In the genomic region with DNA sequence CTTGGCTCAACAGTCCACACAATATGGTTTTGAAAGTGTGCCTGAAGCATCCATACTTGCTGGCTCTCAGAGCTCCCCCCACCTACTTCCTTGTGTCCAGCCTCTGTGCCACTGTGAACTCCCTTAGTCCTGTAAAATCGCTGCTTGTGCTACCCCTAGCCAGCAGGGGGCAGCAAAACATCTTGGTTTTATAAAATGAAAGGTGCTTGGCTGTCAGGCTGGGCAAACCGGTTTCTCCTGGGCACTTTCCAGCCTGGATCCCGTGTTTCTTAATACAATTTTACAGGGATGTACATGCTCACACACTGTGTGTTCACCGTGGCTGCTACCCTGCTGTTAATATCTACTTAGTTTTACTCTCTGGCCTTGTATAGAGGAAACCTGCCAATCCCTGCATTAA, we compare ENCODE assay signal across 8 mouse cellular contexts.
DNase-seq lines count a peak whose midpoint lies in the region; ATAC-seq and TF ChIP-seq lines count a peak whose summit lies in the region.

No protein-coding gene starts in this region.

- H3K36me3 ChIP-seq in embryonic facial prominence, embryonic 12.5 days, result no peaks in the 10 kb centered on the region
- H3K36me3 ChIP-seq in heart, adult 2 months (ENCODE audit: control insufficient read depth, insufficient read depth, low read length), result no peaks in the 10 kb centered on the region
- H3K36me3 ChIP-seq in kidney, embryonic 14.5 days (ENCODE audit: control insufficient read depth, insufficient read depth, low read length), result no peaks in the 10 kb centered on the region
- no peaks in the 10 kb centered on the region for H3K36me3 ChIP-seq in limb, embryonic 14.5 days (ENCODE audit: control insufficient read depth, insufficient read depth, low read length)
- no peaks in the 10 kb centered on the region for H3K36me3 ChIP-seq in stomach, postnatal 0 days (ENCODE audit: control insufficient read depth, insufficient read depth, low read length)

- TF ChIP-seq EP300 in heart, adult 2 months (IDR thresholded peaks at IDR 0.05; ENCODE audit: insufficient read depth, low read depth, low read length), result no peak
- no peak for TF ChIP-seq EP300 in stomach, postnatal 0 days (optimal IDR thresholded peaks at IDR 0.05)

- peak; percentile 60; the same call in 1 of the 2 replicates for ATAC-seq in embryonic facial prominence, embryonic 12.5 days (ENCODE audit: insufficient number of reproducible peaks, insufficient read depth, low FRiP score, low TSS enrichment)
- ATAC-seq in kidney, embryonic 14.5 days (ENCODE audit: low FRiP score, low TSS enrichment), result peak; percentile 54
- ATAC-seq in limb, embryonic 14.5 days (ENCODE audit: low FRiP score, low read depth), result peak; percentile 49; the same call in 1 of the 2 replicates
- peak; percentile 90 for ATAC-seq in stomach, postnatal 0 days (ENCODE audit: low FRiP score, low TSS enrichment)

- TF ChIP-seq CTCF in heart, adult 2 months (IDR thresholded peaks at IDR 0.05), result peak; percentile 93
- TF ChIP-seq CTCF in stomach, postnatal 0 days (IDR thresholded peaks at IDR 0.05; ENCODE audit: low read depth), result peak; percentile 95

- no peak overlapping the region for H3K4me2 ChIP-seq in embryonic facial prominence, embryonic 12.5 days (replicated peaks)
- no peak overlapping the region for H3K4me2 ChIP-seq in kidney, embryonic 14.5 days (replicated peaks; ENCODE audit: low read depth, low read length)
- H3K4me2 ChIP-seq in limb, embryonic 14.5 days (replicated peaks; ENCODE audit: low read depth, low read length, severe bottlenecking), result no peak overlapping the region
- no peak overlapping the region for H3K4me2 ChIP-seq in stomach, postnatal 0 days (replicated peaks; ENCODE audit: low read depth)

- H3K4me3 ChIP-seq in embryonic facial prominence, embryonic 12.5 days, result no peak overlapping the region
- H3K4me3 ChIP-seq in heart, adult 2 months, result no peak overlapping the region
- no peak overlapping the region for H3K4me3 ChIP-seq in kidney, embryonic 14.5 days (ENCODE audit: low read length)
- H3K4me3 ChIP-seq in limb, embryonic 14.5 days (replicated peaks; ENCODE audit: low read length), result no peak overlapping the region
- no peak overlapping the region for H3K4me3 ChIP-seq in stomach, postnatal 0 days (ENCODE audit: low read depth, low read length)

- no peaks in the 10 kb centered on the region for H3K79me2 ChIP-seq in heart, adult 2 months (replicated peaks; ENCODE audit: control insufficient read depth, insufficient read depth, low read length)

- H3K9ac ChIP-seq in embryonic facial prominence, embryonic 12.5 days, result no peak overlapping the region
- no peak overlapping the region for H3K9ac ChIP-seq in heart, adult 2 months (ENCODE audit: low read depth, low read length)
- no peak overlapping the region for H3K9ac ChIP-seq in kidney, embryonic 14.5 days (ENCODE audit: low read depth, low read length)
- no peak overlapping the region for H3K9ac ChIP-seq in limb, embryonic 14.5 days (ENCODE audit: low read depth, low read length, severe bottlenecking)
- no peak overlapping the region for H3K9ac ChIP-seq in stomach, postnatal 0 days (ENCODE audit: low read length)

- H3K9me3 ChIP-seq in embryonic facial prominence, embryonic 12.5 days, result no peaks in the 10 kb centered on the region
- no peaks in the 10 kb centered on the region for H3K9me3 ChIP-seq in kidney, embryonic 14.5 days (ENCODE audit: control insufficient read depth, low read length)
- H3K9me3 ChIP-seq in limb, embryonic 14.5 days (ENCODE audit: control insufficient read depth, low read length), result no peaks in the 10 kb centered on the region
- no peaks in the 10 kb centered on the region for H3K9me3 ChIP-seq in stomach, postnatal 0 days (ENCODE audit: control insufficient read depth, low read length)

- intact Hi-C loops in heart, adult 2 months (cut with DNase I), result loop anchor here (2.0 kb wide), 1 partner anchor 1339 kb away; no protein-coding TSS in a partner anchor

- under 1% methylated on average over 4 of the region's 4 CpGs for WGBS in embryonic facial prominence, embryonic 12.5 days
- 2% methylated on average over 4 of the region's 4 CpGs for WGBS in heart, adult 2 months
- 0% methylated on average over 4 of the region's 4 CpGs for WGBS in kidney, embryonic 14.5 days
- WGBS in limb, embryonic 14.5 days, result 2% methylated on average over 4 of the region's 4 CpGs
- WGBS in stomach, postnatal 0 days, result 0% methylated on average over 4 of the region's 4 CpGs

- H3K4me1 ChIP-seq in embryonic facial prominence, embryonic 12.5 days, result no peaks in the 10 kb centered on the region
- H3K4me1 ChIP-seq in heart, adult 2 months (ENCODE audit: control insufficient read depth, insufficient read depth, low read length), result no peaks in the 10 kb centered on the region
- H3K4me1 ChIP-seq in kidney, embryonic 14.5 days (ENCODE audit: control insufficient read depth, insufficient read depth, low read length), result no peaks in the 10 kb centered on the region
- H3K4me1 ChIP-seq in limb, embryonic 14.5 days (ENCODE audit: control insufficient read depth, insufficient read depth, low read length), result no peaks in the 10 kb centered on the region
- H3K4me1 ChIP-seq in stomach, postnatal 0 days (replicated peaks; ENCODE audit: control insufficient read depth, insufficient read depth), result no peaks in the 10 kb centered on the region

- TF ChIP-seq POLR2A in heart, adult 2 months (IDR thresholded peaks at IDR 0.05; ENCODE audit: insufficient read depth, low read depth, low read length), result no peak
- TF ChIP-seq POLR2A in limb, embryonic 14.5 days (IDR thresholded peaks at IDR 0.05; ENCODE audit: borderline replicate concordance, extremely low read depth, insufficient read depth, insufficient read length), result no peak

- H3K27ac ChIP-seq in embryonic facial prominence, embryonic 12.5 days, result no peak overlapping the region
- H3K27ac ChIP-seq in heart, adult 2 months, result no peak overlapping the region
- no peak overlapping the region for H3K27ac ChIP-seq in kidney, embryonic 14.5 days (ENCODE audit: low read depth, low read length)
- H3K27ac ChIP-seq in limb, embryonic 14.5 days (replicated peaks; ENCODE audit: low read depth, low read length), result no peak overlapping the region
- no peak overlapping the region for H3K27ac ChIP-seq in stomach, postnatal 0 days (replicated peaks)

- H3K27me3 ChIP-seq in embryonic facial prominence, embryonic 12.5 days, result peaks cover 19% of the 10 kb centered on the region; the same call in 1 of the 2 replicates
- H3K27me3 ChIP-seq in heart, adult 2 months (ENCODE audit: control insufficient read depth, insufficient read depth, low read length), result no peaks in the 10 kb centered on the region
- H3K27me3 ChIP-seq in kidney, embryonic 14.5 days (ENCODE audit: control insufficient read depth, insufficient read depth, low read length), result no peaks in the 10 kb centered on the region
- H3K27me3 ChIP-seq in limb, embryonic 14.5 days (ENCODE audit: control insufficient read depth, insufficient read depth, low read length), result peaks cover 12% of the 10 kb centered on the region; the same call in 1 of the 2 replicates
- no peaks in the 10 kb centered on the region for H3K27me3 ChIP-seq in stomach, postnatal 0 days (ENCODE audit: control insufficient read depth, insufficient read depth, low read length)

- DNase-seq in 3134 (ENCODE audit: extremely low read depth, insufficient read length, low spot score), result peak; percentile 5
- DNase-seq in adrenal gland, postnatal 4 days (ENCODE audit: low spot score in 2 of 2), result peak; percentile 57 to 60
- DNase-seq in heart, adult 2 months, result peak; percentile 46 to 74
- peak; percentile 90 for DNase-seq in limb, embryonic 14.5 days (ENCODE audit: low spot score)
- peak; percentile 91 for DNase-seq in neural tube, embryonic 10.5 days (ENCODE audit: extremely low spot score, low spot score)
- peak; percentile 93 for DNase-seq in stomach, postnatal 0 days (ENCODE audit: low spot score)

Comparison
In these comparisons a context has a peak if more than half of its experiments do, and no peak if none do; other contexts are left out.
1. DNase-seq: peak in every context shown above with its lines; median percentile 93 in stomach, postnatal 0 days; 91 in neural tube, embryonic 10.5 days; 90 in limb, embryonic 14.5 days; 60 in heart, adult 2 months; 58 in adrenal gland, postnatal 4 days; 5 in 3134.